Mouse (Mus musculus) retina, postnatal 1 day (tissue): ENCODE data around the gene Gpr142.
A peak's percentile ranks its signal among the peaks of the same experiment; 100 is the strongest.

Experiments used
- DNase-seq: peaks from one replicate; pipeline ENCODE4 v3.0.0-alpha.2; 2012

Gpr142 gene

GRCm38 (mm10) chr11:114846336-114846735 lies 47.6 kb downstream of the Gpr142 start:
- DNase-seq: no peak

- DNase-seq: no peak
These were observed 48.3 kb downstream of the Gpr142 start for GRCm38 (mm10) chr11:114847008-114847407.

- no peak for DNase-seq
These were observed 50.8 kb downstream of the Gpr142 start for GRCm38 (mm10) chr11:114849572-114849971.

- DNase-seq: no peak
These were observed 51.3 kb downstream of the Gpr142 start for GRCm38 (mm10) chr11:114850066-114850451.

- peak; percentile 68 for DNase-seq
These were observed 51.9 kb downstream of the Gpr142 start, which contains the start of gene Gprc5c for GRCm38 (mm10) chr11:114850452-114851268. Gene Gprc5c, plus strand, starts transcription at chr11:114851152.

- DNase-seq: peak; percentile 77
These were observed 52.5 kb downstream of the Gpr142 start for GRCm38 (mm10) chr11:114851269-114851607.

- peak; percentile 73 for DNase-seq
These were observed 53.0 kb downstream of the Gpr142 start for GRCm38 (mm10) chr11:114851608-114852310.

GRCm38 (mm10) chr11:114852311-114853173 lies 53.8 kb downstream of the Gpr142 start:
- DNase-seq: peak; percentile 59

GRCm38 (mm10) chr11:114853174-114853838 lies 54.6 kb downstream of the Gpr142 start:
- DNase-seq: no peak

GRCm38 (mm10) chr11:114854581-114854980 lies 55.9 kb downstream of the Gpr142 start:
- no peak for DNase-seq

- DNase-seq: no peak
These were observed 57.4 kb downstream of the Gpr142 start for GRCm38 (mm10) chr11:114856125-114856524.
